Mouse (Mus musculus) heart, embryonic 11.5 days (tissue): ENCODE results near the gene Nek3. TPM values are rescaled to one million over a fixed set of nuclear protein-coding genes. Genes with fewer than 3 reads are reported as not detected.
"Not testable (repeated sequence)": the region's sequence is repeated elsewhere in the genome, so short reads cannot be mapped to it uniquely, and the experiment has no call there.

Experiments
- ATAC-seq: fragments of 200-750 bp; cut with Nextera tagmentation; replicated peaks from 2 replicates; pipeline ENCODE4 v1.8.0; 2017; ENCODE audit warnings: moderate library complexity; ENCODE audit not compliant: insufficient number of reproducible peaks, low FRiP score, low TSS enrichment
- H3K27ac ChIP-seq: fragments of 300-500 bp; sonication (generic); 2 replicates; pipeline ENCODE4 v1.5.1; 2014; ENCODE audit warnings: mild to moderate bottlenecking, low read depth, low read length
- H3K27me3 ChIP-seq: fragments of 300-500 bp; sonication (generic); 2 replicates; pipeline ENCODE4 v1.6.1; 2014; ENCODE audit warnings: mild to moderate bottlenecking, low read length, mixed read lengths; ENCODE audit not compliant: control insufficient read depth, insufficient read depth
- H3K36me3 ChIP-seq: fragments of 300-500 bp; sonication (generic); 2 replicates; pipeline ENCODE4 v1.6.1; 2014; ENCODE audit warnings: mild to moderate bottlenecking, low read length, moderate library complexity, mixed read lengths; ENCODE audit not compliant: control insufficient read depth, insufficient read depth
- H3K4me1 ChIP-seq: fragments of 300-500 bp; sonication (generic); 2 replicates; pipeline ENCODE4 v1.6.1; 2014; ENCODE audit warnings: low read length; ENCODE audit not compliant: control insufficient read depth, insufficient read depth
- H3K4me2 ChIP-seq: fragments of 300-500 bp; sonication (generic); 2 replicates; pipeline ENCODE4 v1.6.1; 2014; ENCODE audit warnings: mild to moderate bottlenecking, moderate library complexity
- H3K4me3 ChIP-seq: fragments of 300-500 bp; sonication (generic); 2 replicates; pipeline ENCODE4 v1.5.1; 2014; ENCODE audit warnings: low read depth, low read length
- H3K9ac ChIP-seq: fragments of 300-500 bp; sonication (generic); 2 replicates; pipeline ENCODE4 v1.6.1; 2014; ENCODE audit warnings: mild to moderate bottlenecking, low read depth, low read length, moderate library complexity
- H3K9me3 ChIP-seq: fragments of 300-500 bp; sonication (generic); replicated peaks from 2 replicates; pipeline ENCODE4 v1.6.1; 2016; ENCODE audit warnings: low read length; ENCODE audit not compliant: control insufficient read depth
- WGBS: fragments of 180-500 bp; shearing (Covaris S2); extraction: QIAGEN DNeasy Blood & Tissue Kit; methylation state at CpG from one replicate; pipeline ENCODE4 v1.1.7; 2014; ENCODE audit not compliant: insufficient replicate concordance; 5-methylcytosine and 5-hydroxymethylcytosine counted together
- polyA plus RNA-seq: library from polyadenylated mRNA; unstranded; fragments of >200 nt; fragmentation: Nextera tagmentation; extraction: Ambion mirVana; gene quantifications from 2 replicates; pipeline ENCODE4 v1.2.1, GENCODE M21; 2014

Gene Nek3
- polyA plus RNA-seq, 1 experiment from 2014 or later: 7.8 TPM

GRCm38 (mm10) chr8:22149643-22150344 lies 16.4 kb downstream of the Nek3 start:
- Histone ChIP-seq H3K36me3 (0 out of 2 replicates have a peak, but pooled peaks cover 7% of the 10 kb centered on the region), H3K4me3 (no peak overlapping the region), H3K27ac (no peak overlapping the region), H3K4me2 (no peak overlapping the region), H3K4me1 (no peaks in the 10 kb centered on the region), H3K9ac (no peak overlapping the region), H3K9me3 (no peaks in the 10 kb centered on the region), H3K27me3 (no peaks in the 10 kb centered on the region)
- WGBS: 87% methylated on average over 11 of the region's 11 CpGs
- no peak for ATAC-seq

GRCm38 (mm10) chr8:22148367-22148740 lies 17.9 kb downstream of the Nek3 start:
- no peak overlapping the region for H3K4me2 ChIP-seq
- H3K9me3 ChIP-seq: no peaks in the 10 kb centered on the region
- H3K4me3 ChIP-seq: no peak overlapping the region
- H3K36me3 ChIP-seq: 0 out of 2 replicates have a peak, but pooled peaks cover 7% of the 10 kb centered on the region
- WGBS: 89% methylated on average over 7 of the region's 7 CpGs
- no peaks in the 10 kb centered on the region for H3K27me3 ChIP-seq
- no peak overlapping the region for H3K27ac ChIP-seq
- ATAC-seq: no peak
- H3K9ac ChIP-seq: no peak overlapping the region
- H3K4me1 ChIP-seq: no peaks in the 10 kb centered on the region

DNA sequence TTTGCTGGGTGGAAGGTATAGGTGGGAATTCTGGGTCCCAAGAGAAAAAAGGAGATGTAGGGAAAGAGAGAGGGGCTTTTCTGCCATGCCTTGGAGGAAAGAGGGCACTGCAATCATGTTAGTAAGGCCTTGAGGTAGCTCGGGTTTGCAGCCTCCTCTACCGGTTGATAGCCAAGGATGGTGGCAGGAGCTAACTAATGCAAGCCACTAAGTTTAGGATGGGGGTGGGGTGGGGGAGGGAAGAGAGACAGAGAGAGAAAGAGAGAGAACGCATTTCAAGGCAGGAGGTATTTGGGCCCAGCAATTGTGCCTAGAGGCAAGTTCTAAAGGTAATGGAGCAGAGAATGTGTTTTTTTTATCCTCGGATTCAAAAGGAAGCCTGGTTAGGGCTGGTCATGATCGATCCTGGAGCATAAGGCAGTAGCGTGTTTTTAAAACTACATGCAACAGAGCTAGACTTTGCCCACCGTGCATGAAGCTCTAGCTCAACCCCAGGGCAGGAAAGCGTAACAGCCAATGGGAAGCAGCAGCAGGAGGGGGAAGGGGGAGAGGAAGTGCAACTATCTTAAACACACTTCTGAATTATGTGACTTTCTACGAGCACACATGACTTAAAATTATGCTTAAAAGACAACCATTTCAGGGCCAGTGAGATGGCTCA lies 18.4 kb downstream of the Nek3 start:
- ATAC-seq: no peak
- H3K9me3 ChIP-seq: no peaks in the 10 kb centered on the region
- no peak overlapping the region for H3K4me3 ChIP-seq
- H3K4me2 ChIP-seq: no peak overlapping the region
- H3K36me3 ChIP-seq: 0 out of 2 replicates have a peak, but pooled peaks cover 7% of the 10 kb centered on the region
- no peaks in the 10 kb centered on the region for H3K27me3 ChIP-seq
- H3K4me1 ChIP-seq: no peaks in the 10 kb centered on the region
- H3K27ac ChIP-seq: no peak overlapping the region
- no peak overlapping the region for H3K9ac ChIP-seq
- whole genome bisulfite sequencing: 72% methylated on average over 9 of the region's 9 CpGs

GRCm38 (mm10) chr8:22145831-22146230 lies 20.4 kb downstream of the Nek3 start:
- Histone ChIP-seq H3K9me3 (no peaks in the 10 kb centered on the region), H3K4me1 (no peaks in the 10 kb centered on the region), H3K4me3 (no peak overlapping the region), H3K27ac (no peak overlapping the region), H3K9ac (no peak overlapping the region), H3K36me3 (0 out of 2 replicates have a peak, but pooled peaks cover 7% of the 10 kb centered on the region), H3K27me3 (no peaks in the 10 kb centered on the region), H3K4me2 (no peak overlapping the region)
- no peak for ATAC-seq
- 74% methylated on average over 6 of the region's 6 CpGs for WGBS

GRCm38 (mm10) chr8:22143764-22144491 lies 22.3 kb downstream of the Nek3 start:
- no peak for ATAC-seq
- Histone ChIP-seq H3K9ac (no peak overlapping the region), H3K4me2 (no peak overlapping the region), H3K27me3 (no peaks in the 10 kb centered on the region), H3K9me3 (no peaks in the 10 kb centered on the region), H3K4me3 (no peak overlapping the region), H3K36me3 (0 out of 2 replicates have a peak, but pooled peaks cover 7% of the 10 kb centered on the region), H3K4me1 (no peaks in the 10 kb centered on the region), H3K27ac (no peak overlapping the region)
- WGBS: 55% methylated on average over 1 of the region's 1 CpGs

- Histone ChIP-seq H3K9me3 (no peaks in the 10 kb centered on the region), H3K27ac (no peak overlapping the region), H3K4me2 (no peak overlapping the region), H3K27me3 (no peaks in the 10 kb centered on the region), H3K9ac (no peak overlapping the region), H3K36me3 (0 out of 2 replicates have a peak, but pooled peaks cover 2% of the 10 kb centered on the region), H3K4me3 (no peak overlapping the region), H3K4me1 (no peaks in the 10 kb centered on the region)
- ATAC-seq: no peak
- 73% methylated on average over 4 of the region's 4 CpGs for WGBS
These were observed 23.6 kb downstream of the Nek3 start for GRCm38 (mm10) chr8:22142592-22142991.

GRCm38 (mm10) chr8:22141836-22142385 lies 24.3 kb downstream of the Nek3 start:
- no peak overlapping the region for H3K27ac ChIP-seq
- no peaks in the 10 kb centered on the region for H3K4me1 ChIP-seq
- 82% methylated on average over 4 of the region's 4 CpGs for WGBS
- no peak overlapping the region for H3K4me3 ChIP-seq
- H3K9ac ChIP-seq: no peak overlapping the region
- no peaks in the 10 kb centered on the region for H3K36me3 ChIP-seq
- H3K9me3 ChIP-seq: no peaks in the 10 kb centered on the region
- no peak for ATAC-seq
- no peaks in the 10 kb centered on the region for H3K27me3 ChIP-seq
- H3K4me2 ChIP-seq: no peak overlapping the region

GRCm38 (mm10) chr8:22136462-22136861 lies 29.8 kb downstream of the Nek3 start:
- H3K4me1 ChIP-seq, H3K27ac ChIP-seq, H3K4me3 ChIP-seq, H3K36me3 ChIP-seq, H3K9ac ChIP-seq, H3K27me3 ChIP-seq, ATAC-seq, H3K9me3 ChIP-seq, H3K4me2 ChIP-seq: not testable (repeated sequence)
- WGBS: 90% methylated on average over 9 of the region's 9 CpGs
